Mouse (Mus musculus) large intestine, adult 2 months (tissue): ENCODE data around the gene Acbd7. TPM values are rescaled to one million over a fixed set of nuclear protein-coding genes. Genes with fewer than 3 reads are reported as not detected.

Source experiments
- DNase-seq: peaks from one replicate; pipeline ENCODE4 v3.0.0-alpha.2; 2012; ENCODE audit warnings: low read depth, low spot score
- WGBS: fragments of 180-500 bp; shearing (Covaris S2); methylation state at CpG from one replicate; pipeline ENCODE4 v1.1.7; 2018; 5-methylcytosine and 5-hydroxymethylcytosine counted together
- polyA plus RNA-seq: library from polyadenylated mRNA; depleted of rRNA; stranded (reverse); fragments of >200 nt; gene quantifications from 2 replicates; pipeline ENCODE4 v1.2.3, GENCODE M21; 2012; rRNA removed

The Acbd7 gene
- 0.27 TPM in 1 of 2 replicates, not detected in the other for polyA plus RNA-seq

DNA sequence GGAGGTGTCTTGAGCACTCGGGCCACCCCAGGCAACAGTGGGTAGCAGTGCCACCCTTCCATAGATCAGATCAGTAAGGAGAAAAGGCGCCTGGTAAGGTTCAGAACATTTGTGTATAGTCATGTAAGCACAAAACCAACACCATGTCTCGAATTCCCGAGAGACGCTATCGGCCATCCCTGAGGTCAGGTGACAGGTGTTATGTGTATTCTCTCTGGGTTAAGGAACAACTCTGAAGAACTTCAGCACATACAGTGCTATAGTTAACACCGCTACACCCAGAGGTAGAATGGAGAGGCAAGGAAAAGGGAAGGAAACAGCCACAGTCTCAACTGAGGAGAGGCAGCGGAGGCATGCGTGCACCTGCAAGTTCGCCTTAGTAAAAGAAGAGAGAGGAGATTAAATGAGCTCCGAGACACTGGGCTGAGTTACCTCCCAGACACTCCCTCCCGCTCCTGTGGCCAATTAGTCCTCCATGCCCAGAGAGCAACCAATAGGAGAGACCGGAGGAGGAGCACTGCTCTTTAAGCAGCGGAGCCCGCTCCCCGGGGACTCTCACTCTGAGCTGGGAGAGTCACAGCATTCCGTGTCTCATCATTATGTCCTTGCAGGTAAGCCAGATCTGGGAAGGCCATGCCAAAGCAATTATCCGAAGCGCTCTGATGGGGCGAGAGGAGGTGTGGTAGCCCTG, at the start of gene Acbd7:
TSS of gene Acbd7 (plus strand) at position 558 of the 691 bp plus-strand sequence.
- peak; percentile 75 for DNase-seq
- WGBS = 2% methylated on average over 20 of the region's 20 CpGs

- WGBS = 38% methylated on average over 2 of the region's 2 CpGs
These were observed 49.7 kb upstream of the Acbd7 start for GRCm38 (mm10) chr2:3286243-3286642.

DNA sequence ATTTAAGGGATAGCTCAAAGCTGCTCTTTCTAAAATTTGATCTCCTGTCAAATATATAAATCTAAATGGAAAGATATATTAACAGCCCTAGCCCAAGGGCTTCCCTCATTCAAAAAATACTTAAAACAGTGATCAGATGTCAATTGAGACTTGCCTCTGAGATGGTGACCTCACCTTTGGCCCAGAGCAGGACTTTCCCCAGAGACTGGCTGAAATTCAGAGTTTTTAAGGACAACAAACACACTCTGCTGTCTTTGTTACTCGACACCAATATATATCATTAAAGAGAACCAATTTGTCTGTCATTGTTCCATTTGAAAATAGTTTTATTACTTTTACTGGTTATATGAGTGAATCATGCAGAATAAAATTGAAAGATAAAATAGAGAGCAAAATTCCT, 46.4 kb upstream of the Acbd7 start:
- no peak for DNase-seq

More at GRCm38 (mm10) chr2:3286243-3286642, 49.7 kb upstream of the Acbd7 start:
- no peak for DNase-seq

GRCm38 (mm10) chr2:3292170-3292569, 43.8 kb upstream of the Acbd7 start:
- 79% methylated on average over 1 of the region's 1 CpGs for WGBS
- DNase-seq = no peak

More for the DNA sequence above, 46.4 kb upstream of the Acbd7 start:
- WGBS = 63% methylated on average over 1 of the region's 1 CpGs

DNA sequence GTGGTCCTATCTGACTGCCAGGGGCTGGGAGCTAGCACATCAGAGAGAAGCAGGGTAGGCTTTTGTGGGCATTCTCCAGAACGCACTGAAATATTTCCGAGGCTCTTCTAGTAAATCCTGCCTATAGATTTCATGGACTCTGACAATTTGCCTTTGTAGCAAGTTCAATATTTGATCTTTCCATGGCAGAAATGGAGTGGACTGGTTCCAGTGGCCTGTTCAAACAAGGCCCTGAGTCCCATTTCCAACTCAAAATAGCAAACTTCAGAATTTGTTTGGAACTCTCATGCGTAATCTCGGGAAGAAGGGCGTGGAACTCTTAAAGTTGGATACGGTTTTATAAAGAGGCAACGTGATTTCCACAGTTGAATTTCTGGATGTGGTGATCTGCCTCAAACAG, 40.1 kb upstream of the Acbd7 start:
- DNase-seq = no peak
- 59% methylated on average over 7 of the region's 7 CpGs for WGBS

DNA sequence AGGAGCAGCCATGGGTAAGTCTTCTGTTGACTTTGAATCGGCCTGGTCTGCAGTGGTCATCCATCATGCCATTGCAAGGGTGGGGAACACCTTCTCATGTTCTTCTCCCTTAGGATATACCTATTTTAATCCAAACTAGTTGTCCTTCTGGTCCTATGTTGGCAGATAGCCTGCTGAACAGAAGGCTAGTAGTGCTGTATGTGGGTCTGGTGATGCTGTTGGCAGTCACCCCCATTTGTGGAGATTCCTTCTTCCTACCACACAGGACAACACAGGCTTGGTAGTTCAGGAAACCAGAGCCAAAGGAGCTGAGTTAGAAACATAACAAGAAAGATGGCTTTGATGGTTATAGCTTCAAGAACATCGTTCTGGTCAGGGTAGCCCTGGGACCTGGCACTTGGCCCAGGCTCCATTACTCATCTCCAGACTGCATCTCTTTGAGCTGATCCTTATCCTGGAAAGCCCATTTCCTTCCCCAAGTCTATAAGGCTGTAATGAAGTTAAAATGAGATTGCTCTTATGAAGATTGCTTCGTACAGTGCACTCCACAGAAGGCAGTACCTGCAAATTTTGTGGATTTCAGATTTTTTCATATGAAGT, 30.4 kb upstream of the Acbd7 start:
- DNase-seq = no peak
- WGBS = 55% methylated on average over 3 of the region's 3 CpGs

GRCm38 (mm10) chr2:3323132-3323531, 12.8 kb upstream of the Acbd7 start:
- 55% methylated on average over 2 of the region's 2 CpGs for WGBS
- DNase-seq = no peak

- no peak for DNase-seq
- 94% methylated on average over 7 of the region's 7 CpGs for WGBS
These were observed 11.4 kb upstream of the Acbd7 start for GRCm38 (mm10) chr2:3324381-3325130.

DNA sequence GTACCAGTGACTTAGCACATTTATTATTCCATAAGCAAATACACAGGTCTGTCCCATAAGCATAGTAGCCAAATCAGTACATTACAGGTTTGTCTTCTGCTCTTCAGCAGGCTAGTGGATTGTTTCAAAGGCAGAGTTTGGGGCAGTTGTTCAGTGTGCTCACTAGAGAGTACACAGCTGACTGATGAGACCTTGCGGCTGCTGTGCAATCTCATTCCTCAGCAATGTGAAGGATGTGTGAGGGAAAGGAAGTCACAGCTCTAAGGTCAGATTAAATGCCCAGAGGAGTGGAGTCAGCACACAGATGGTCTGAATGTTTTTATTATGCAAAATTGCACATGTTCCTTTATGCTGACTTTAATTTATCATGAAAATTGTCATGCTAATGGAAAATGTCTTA, 9.4 kb upstream of the Acbd7 start:
- DNase-seq = no peak
- 86% methylated on average over 1 of the region's 1 CpGs for WGBS

DNA sequence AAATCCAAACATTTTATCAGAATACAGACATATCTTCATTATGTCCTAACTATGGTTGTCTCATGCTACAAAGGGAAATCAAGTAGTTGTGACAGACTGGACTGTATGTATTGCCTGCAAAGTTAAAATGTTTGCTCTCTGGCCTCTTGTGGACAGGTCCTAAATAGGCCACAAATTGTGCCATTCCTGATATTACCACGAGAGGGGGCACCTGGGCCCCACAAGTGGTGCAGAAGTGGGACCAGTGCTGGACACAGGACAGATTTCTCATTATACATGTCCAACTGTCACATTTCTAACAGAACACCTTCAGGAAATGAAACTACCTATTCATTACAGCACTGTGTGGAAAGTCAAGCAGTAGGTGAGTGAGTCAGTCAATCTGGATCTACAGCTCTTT, 8.6 kb upstream of the Acbd7 start:
- no peak for DNase-seq
- 21% methylated on average over 1 of the region's 1 CpGs for WGBS

GRCm38 (mm10) chr2:3331071-3331703, 4.8 kb upstream of the Acbd7 start:
- WGBS = 38% methylated on average over 5 of the region's 5 CpGs
- DNase-seq = no peak

DNA sequence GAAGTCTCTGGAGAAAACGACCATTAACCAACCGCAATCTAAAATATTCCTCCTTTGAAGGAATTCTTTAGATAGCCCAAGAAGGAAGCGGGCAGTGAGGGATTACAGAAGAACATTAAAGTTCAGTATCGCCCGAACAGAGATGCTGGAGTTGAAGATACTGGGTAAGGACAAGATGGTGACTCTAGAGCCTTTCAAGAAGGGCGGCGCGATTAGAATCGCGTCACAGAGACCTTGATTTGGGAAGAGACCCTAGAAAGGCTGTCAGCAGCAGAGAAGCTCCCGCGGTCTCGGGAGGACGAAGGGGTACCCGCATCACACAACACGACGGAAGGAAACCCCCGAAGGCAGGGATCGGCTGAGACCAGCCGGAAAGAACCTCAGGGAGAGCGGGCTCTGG, 3.9 kb upstream of the Acbd7 start:
- no peak for DNase-seq
- under 1% methylated on average over 21 of the region's 21 CpGs for WGBS

DNA sequence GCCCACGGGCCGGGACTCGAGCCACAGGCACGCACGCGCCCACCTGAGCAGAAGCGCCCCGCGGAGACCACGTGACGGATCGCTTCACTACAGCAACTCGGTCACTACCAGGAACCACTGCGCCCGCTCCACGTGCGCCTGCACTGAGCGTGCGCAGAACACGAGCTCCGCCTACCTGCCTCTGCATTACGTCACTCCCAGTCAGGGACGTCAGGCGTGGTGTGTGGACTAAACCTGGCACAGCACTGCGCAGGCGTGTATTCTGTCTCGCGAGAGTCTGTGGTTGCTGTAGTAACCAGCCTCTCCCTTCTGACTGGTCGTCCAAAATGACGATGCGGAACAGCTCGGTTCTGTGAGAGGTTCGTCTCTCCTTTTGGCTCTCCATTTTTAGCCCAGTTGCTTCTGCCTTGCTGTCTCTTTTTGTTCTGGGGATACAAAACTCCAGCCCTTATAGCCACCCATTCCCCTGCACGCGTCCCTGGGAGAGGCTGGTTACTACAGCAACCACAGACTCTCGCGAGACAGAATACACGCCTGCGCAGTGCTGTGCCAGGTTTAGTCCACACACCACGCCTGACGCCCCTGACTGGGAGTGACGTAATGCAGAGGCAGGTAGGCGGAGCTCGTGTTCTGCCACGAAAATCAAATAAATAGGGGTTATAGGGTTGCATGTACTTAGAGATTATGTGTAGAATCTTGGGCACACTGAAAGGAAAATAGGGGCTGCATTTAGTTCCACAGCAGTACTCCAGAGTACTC, 3.3 kb upstream of the Acbd7 start, which contains the start of gene Rpp38:
TSS of gene Rpp38 (minus strand) at position 160 of the 759 bp plus-strand sequence.
- WGBS = under 1% methylated on average over 45 of the region's 45 CpGs

GRCm38 (mm10) chr2:3333761-3334160, 2.2 kb upstream of the Acbd7 start:
- DNase-seq = no peak
- 88% methylated on average over 12 of the region's 12 CpGs for WGBS

More for the DNA sequence above, 3.3 kb upstream of the Acbd7 start, which contains the start of gene Rpp38:
- peak; percentile 83 for DNase-seq

DNA sequence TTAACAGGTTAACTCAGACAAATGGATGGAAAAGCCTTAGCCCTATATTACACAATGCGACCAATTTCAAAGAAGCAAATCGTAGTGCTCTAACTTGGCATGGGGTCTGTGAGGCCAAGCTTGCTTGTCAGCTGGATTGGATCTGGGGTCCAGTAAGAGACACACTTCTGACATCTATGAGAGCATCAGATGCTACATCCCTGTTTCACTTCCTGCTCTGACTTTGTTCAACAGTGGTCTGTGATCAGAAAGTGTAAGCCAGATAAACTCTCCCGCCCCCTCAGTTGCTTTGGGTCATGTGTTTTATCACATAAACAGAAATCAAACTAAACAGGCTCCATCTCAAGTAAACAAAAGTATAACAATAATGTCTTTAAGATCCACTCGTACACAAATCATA, 12.5 kb downstream of the Acbd7 start:
- DNase-seq = no peak
- WGBS = 75% methylated on average over 4 of the region's 4 CpGs

DNA sequence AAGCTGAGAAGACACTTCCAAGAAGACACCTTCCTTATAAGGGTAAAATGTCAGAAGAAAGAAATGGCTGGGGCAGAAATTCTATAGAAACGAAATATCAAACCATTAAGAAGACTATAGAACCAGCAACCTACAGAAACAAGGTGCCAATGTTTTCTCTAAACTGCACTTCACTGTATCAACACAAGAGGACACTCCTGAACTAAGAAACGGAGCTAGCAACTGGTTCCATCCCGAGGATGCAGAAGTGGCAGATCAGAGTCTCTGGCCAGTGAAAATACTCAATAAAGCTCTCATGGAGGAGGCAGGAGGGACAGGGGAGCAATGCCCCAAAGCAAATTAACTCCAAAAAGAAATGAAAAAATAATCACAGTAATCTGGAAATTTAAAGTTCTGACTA, 13.0 kb downstream of the Acbd7 start:
- WGBS = 10% methylated on average over 3 of the region's 3 CpGs
- DNase-seq = no peak

- no peak for DNase-seq
These were observed 17.2 kb downstream of the Acbd7 start for GRCm38 (mm10) chr2:3353160-3353559.

DNA sequence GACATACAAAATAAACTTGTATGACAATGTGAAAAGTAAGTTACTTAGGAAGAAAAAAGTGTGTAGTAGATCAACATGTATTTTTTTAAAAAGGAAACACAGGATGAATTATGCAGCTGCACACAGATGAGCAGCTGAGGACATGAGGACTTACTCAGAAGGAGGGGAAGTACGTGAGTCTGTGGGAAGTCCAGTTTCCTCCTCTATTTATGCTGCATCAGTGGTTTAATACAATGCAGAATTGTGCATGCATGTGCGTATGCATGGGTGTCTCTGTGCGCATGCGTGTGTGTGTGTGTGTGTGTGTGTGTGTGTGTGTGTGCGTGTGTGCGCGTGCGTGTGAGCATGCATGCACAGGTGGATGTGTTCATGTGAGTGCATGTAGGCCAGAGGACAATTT, 19.8 kb downstream of the Acbd7 start:
- no peak for DNase-seq
- 82% methylated on average over 8 of the region's 8 CpGs for WGBS

- no peak for DNase-seq
- 18% methylated on average over 3 of the region's 3 CpGs for WGBS
These were observed 20.3 kb downstream of the Acbd7 start for GRCm38 (mm10) chr2:3356311-3356710.
